Mouse (Mus musculus): ENCODE data around the gene Cacng7. TPM values are rescaled to one million over a fixed set of nuclear protein-coding genes. Genes with fewer than 3 reads are reported as not detected.
A peak's percentile ranks its signal among the peaks of the same experiment; 100 is the strongest.
"Not testable (repeated sequence)": the region's sequence is repeated elsewhere in the genome, so short reads cannot be mapped to it uniquely, and the experiment has no call there.

The Cacng7 gene
- polyA plus RNA-seq, 1 experiment, result 214 TPM

DNA sequence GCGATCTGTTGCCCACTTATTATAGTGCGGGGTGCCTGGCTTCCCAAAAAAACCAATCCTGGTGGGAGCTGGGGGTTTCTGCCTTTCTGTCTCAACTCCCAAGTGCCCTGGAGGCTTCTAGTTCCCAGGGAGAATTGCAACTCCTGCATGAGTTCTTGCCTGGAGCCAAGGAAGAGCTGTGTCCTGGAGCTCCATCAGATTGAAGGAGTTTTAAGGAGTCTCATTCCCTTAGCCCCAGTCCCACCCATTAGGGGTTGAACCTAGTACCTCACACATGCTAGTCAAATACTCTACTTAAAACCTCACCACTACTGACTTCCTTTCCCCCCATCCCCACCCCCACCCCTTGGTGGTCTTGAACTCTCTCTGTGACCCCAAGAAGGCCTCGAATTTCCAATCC lies 41.0 kb upstream of the Cacng7 start:
- TF ChIP-seq CTCF (IDR thresholded peaks at IDR 0.05; ENCODE audit: extremely low read depth, insufficient read depth, low read length), result no peak
- TF ChIP-seq POLR2A (IDR thresholded peaks at IDR 0.05; ENCODE audit: extremely low read depth, insufficient read depth, low read length), result no peak
- no peak overlapping the region for H3K27ac ChIP-seq (ENCODE audit: insufficient read depth, low read length)
- peaks cover 3% of the 10 kb centered on the region; the same call in 1 of the 2 replicates for H3K4me1 ChIP-seq (ENCODE audit: control insufficient read depth, insufficient read depth, low read length)
- H3K4me3 ChIP-seq (ENCODE audit: insufficient read depth, low read length), result no peak overlapping the region

DNA sequence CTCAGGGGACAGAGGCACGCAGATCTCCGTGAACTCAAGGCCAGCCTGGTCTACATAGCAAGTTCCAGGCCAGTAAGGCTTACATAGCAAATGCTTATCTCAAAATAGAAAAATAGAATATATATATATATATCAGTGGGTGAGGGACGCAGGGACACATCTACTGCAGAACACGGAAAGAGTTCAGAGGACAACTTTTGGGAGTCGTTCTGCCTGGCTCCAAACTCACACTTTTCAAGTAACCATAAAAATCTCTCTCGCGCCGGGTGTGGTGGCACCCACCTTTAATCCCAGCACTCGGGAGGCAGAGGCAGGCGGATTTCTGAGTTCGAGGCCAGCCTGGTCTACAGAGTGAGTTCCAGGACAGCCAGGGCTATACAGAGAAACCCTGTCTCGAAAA lies 40.5 kb upstream of the Cacng7 start:
- H3K4me3 ChIP-seq (ENCODE audit: insufficient read depth, low read length); H3K4me1 ChIP-seq (ENCODE audit: control insufficient read depth, insufficient read depth, low read length); H3K27ac ChIP-seq (ENCODE audit: insufficient read depth, low read length): not testable (repeated sequence)

DNA sequence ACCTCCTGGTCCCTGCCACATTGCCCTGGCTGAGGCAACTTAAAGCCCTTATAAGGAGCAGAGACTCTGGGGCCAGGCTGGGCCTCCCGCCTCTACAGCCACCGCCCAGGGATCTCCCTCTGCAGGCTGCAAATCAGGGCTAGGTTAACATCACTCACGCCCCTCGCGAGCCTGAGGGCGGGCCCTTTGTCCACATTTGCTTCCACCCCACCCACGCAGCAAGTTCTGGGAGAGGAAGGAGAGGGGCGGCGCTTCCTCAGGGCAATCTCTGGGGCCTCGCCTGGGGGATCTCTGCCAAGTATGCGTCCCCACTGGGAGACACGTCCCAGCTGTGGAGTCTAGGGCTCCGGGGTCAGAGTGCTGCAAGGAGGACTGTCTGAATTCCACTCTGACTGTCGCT lies 40.0 kb upstream of the Cacng7 start:
- no peak overlapping the region for H3K27ac ChIP-seq (ENCODE audit: insufficient read depth, low read length)
- 0 out of 2 replicates have a peak overlapping the region, but pooled peaks have one; percentile 4 for H3K4me3 ChIP-seq (ENCODE audit: insufficient read depth, low read length)
- H3K4me1 ChIP-seq (ENCODE audit: control insufficient read depth, insufficient read depth, low read length), result peaks cover 5% of the 10 kb centered on the region; the same call in 1 of the 2 replicates
- TF ChIP-seq POLR2A (IDR thresholded peaks at IDR 0.05; ENCODE audit: extremely low read depth, insufficient read depth, low read length), result no peak
- TF ChIP-seq CTCF (IDR thresholded peaks at IDR 0.05; ENCODE audit: extremely low read depth, insufficient read depth, low read length), result no peak

DNA sequence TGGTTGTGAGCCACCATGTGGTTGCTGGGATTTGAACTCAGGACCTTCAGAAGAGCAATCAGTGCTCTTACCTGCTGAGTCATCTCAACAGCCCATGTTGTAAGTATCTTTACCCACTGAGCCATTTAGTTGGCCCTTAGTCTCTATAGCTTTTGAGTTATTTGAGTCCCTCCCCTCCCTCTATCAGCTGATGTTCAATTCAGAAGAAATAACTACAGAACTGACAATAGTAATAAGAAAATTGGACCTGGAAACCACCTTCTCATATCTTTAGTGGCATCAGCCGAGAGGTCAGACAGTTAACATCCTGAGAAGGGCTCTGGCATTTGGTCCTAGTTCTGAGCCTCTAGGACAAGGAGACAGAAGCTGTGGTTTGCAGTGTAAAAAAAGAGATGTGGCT lies 38.0 kb upstream of the Cacng7 start:
- TF ChIP-seq POLR2A (IDR thresholded peaks at IDR 0.05; ENCODE audit: extremely low read depth, insufficient read depth, low read length) (no peak), CTCF (IDR thresholded peaks at IDR 0.05; ENCODE audit: extremely low read depth, insufficient read depth, low read length) (no peak)
- no peak overlapping the region for H3K27ac ChIP-seq (ENCODE audit: insufficient read depth, low read length)
- peaks cover 5% of the 10 kb centered on the region for H3K4me1 ChIP-seq (ENCODE audit: control insufficient read depth, insufficient read depth, low read length)
- no peak overlapping the region for H3K4me3 ChIP-seq (ENCODE audit: insufficient read depth, low read length)

DNA sequence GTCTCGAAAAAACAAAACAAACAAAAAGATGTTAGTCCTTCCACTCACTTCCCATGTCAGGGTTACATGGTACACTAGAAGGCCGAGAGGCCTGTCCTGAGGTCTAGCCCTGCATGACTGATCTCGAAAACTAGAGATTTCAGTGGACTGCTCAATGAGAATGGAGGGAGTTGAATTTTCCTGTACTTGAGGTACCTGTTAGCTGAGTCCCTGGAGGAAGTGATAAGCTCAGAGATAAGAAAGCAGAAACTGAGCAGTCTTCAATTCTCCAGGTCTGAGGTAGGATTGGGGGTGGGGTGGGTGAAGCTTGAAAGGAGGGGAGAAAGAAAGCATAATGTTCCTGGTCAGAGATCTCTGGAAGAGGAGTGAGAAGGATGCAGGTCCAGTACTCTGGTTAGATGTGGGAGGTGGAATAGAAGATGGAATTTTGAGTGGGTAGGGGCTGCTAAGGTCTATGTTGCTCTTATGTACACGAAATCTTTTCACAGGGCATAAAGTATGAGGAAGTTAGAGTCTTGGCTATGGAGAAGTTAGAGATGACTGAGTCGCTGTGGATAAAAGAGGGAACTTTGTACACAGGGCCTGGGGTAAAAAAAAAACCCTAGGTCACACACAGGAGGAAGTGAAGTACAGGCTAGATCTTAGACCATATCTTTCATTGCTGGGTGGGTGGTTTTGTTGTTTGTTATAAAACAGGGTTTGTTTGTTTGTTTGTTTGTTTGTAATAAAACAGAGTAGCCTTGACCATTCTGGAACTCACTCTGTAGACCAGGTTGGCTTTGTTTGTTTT lies 37.2 kb upstream of the Cacng7 start:
- Histone ChIP-seq H3K27ac (ENCODE audit: insufficient read depth, low read length) (0 out of 2 replicates have a peak overlapping the region, but pooled peaks have one; percentile 24), H3K4me1 (ENCODE audit: control insufficient read depth, insufficient read depth, low read length) (peaks cover 3% of the 10 kb centered on the region), H3K4me3 (ENCODE audit: insufficient read depth, low read length) (no peak overlapping the region)
- TF ChIP-seq POLR2A (IDR thresholded peaks at IDR 0.05; ENCODE audit: extremely low read depth, insufficient read depth, low read length) (no peak), CTCF (IDR thresholded peaks at IDR 0.05; ENCODE audit: extremely low read depth, insufficient read depth, low read length) (no peak)

DNA sequence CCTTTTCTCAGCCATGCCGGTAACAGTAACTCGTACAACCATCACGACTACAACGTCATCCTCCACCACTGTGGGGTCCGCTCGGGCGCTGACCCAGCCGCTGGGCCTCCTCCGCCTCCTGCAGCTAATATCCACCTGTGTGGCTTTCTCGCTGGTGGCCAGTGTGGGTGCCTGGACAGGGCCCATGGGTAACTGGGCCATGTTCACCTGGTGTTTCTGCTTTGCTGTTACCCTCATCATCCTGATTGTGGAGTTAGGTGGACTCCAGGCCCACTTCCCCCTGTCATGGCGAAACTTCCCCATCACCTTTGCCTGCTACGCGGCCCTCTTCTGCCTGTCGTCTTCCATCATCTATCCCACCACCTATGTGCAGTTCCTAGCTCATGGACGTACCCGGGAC lies 36.0 kb upstream of the Cacng7 start:
- Histone ChIP-seq H3K27ac (ENCODE audit: insufficient read depth, low read length) (no peak overlapping the region), H3K4me1 (ENCODE audit: control insufficient read depth, insufficient read depth, low read length) (peaks cover 2% of the 10 kb centered on the region), H3K4me3 (ENCODE audit: insufficient read depth, low read length) (no peak overlapping the region)
- TF ChIP-seq POLR2A (IDR thresholded peaks at IDR 0.05; ENCODE audit: extremely low read depth, insufficient read depth, low read length) (no peak), CTCF (IDR thresholded peaks at IDR 0.05; ENCODE audit: extremely low read depth, insufficient read depth, low read length) (no peak)

DNA sequence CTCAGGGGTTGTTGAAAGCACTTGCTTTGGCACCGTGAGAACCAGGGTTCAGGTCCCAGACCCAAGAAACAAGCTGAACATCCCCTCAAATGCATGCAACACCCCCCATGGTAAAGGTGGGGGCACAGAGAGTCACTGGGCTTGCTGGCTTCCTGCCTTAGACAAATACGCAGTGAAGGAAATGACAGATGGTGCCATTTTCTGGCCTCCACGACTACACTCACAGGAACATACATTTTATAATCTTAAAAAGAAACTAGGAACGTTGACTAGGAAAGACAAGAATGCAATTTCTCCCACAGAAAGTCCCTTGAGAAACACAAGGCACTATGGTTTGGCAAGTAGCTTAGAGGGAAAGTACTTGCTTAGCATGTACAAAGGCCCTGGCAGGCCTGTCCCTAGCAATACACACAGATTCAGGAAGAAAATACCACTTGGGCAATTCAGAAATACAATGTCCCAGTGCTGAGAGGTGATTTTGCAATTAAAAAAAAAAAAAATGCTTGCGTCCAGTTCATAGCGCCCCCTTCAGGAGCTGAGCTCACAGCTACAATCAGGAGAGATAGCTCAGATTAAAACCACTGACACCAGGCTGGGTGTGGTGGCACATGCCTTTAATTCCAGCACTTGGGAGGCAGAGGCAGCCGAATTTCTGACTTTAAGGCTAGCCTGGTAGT lies 32.7 kb upstream of the Cacng7 start:
- Histone ChIP-seq H3K4me3 (ENCODE audit: insufficient read depth, low read length) (no peak overlapping the region), H3K27ac (ENCODE audit: insufficient read depth, low read length) (no peak overlapping the region), H3K4me1 (ENCODE audit: control insufficient read depth, insufficient read depth, low read length) (peaks cover 2% of the 10 kb centered on the region)
- peak; percentile 16; the same call in 1 of the 2 replicates for TF ChIP-seq CTCF (IDR thresholded peaks at IDR 0.05; ENCODE audit: extremely low read depth, insufficient read depth, low read length)
- TF ChIP-seq POLR2A (IDR thresholded peaks at IDR 0.05; ENCODE audit: extremely low read depth, insufficient read depth, low read length), result no peak

DNA sequence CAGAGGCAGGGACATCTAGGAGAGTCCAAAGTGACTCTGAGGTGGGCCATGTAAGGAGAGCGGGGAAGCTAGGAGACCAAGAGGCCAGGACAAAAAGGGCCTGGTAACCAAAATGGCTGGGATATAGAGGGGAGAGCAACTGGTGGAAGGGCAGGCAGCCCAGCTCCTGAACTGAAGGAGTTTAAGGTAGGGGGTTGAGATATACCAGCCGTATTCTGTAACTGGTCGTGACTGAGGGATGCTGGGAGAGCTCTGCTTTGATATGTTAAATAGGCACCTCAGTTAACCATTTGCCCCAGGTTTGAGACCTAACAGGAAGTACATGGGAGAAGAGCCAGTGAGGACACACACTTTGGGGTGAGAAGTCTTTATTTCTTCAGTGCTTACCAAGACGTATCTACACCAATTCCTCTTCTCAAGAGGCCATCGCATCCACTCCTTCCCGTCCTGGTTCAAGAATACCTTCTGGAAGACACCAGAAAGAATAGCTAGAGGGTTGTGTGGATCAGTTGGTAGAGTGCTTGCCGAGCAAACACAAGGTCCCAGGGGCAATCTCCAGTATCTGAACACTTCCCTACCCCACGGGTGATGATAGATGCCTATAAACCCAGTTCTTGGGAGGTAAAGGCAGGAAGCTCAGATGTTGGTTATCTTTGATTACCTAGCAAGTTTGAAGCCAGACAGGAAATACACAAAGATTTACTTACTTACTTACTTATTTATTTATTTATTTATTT lies 31.7 kb upstream of the Cacng7 start:
- no peak for TF ChIP-seq CTCF (IDR thresholded peaks at IDR 0.05; ENCODE audit: extremely low read depth, insufficient read depth, low read length)
- no peak for TF ChIP-seq POLR2A (IDR thresholded peaks at IDR 0.05; ENCODE audit: extremely low read depth, insufficient read depth, low read length)
- Histone ChIP-seq H3K4me3 (ENCODE audit: insufficient read depth, low read length) (no peak overlapping the region), H3K27ac (ENCODE audit: insufficient read depth, low read length) (no peak overlapping the region), H3K4me1 (ENCODE audit: control insufficient read depth, insufficient read depth, low read length) (peaks cover 2% of the 10 kb centered on the region)

DNA sequence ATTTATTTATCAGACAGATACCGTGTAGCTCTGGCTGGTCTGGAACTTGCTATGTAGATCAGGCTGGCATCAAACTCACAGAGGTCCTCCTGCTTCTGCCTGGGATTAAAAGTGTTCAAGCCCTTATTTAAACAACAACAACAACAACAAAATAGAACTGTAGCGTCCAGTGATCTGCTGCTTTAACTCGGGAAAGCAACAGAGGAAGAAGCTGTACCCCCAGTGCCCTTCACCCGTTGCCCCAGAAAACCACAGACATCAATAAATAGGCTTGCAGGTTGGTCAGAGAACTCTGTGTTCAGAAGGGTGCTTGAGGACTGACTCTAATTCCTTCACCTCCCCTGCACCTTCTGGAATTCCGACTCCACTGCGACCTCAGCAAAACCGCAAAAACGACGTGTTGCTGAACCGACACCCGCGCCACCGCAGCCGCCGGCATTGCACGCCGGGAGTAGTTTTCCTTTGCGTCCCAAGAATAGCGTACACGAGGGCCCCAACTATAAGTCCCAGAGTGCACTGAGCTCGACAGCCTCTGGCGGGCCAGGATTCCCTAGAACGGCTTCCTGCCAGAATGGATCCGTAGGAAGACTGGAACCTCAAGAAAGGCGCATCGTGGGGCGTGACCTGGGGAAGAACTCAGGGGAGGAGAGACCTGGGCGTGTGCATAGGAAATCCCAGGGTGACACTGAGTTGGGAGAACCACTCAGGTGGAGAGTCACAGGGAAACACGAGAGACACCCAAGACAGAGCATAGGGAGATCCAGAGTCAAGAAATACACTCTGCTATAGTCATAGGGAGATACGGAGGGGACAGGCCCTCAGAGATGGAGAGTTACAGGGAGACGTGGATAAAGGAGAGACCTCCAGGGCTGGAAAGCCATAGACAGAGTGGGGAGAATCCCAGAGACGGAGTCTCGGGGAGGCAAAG lies 30.9 kb upstream of the Cacng7 start:
- H3K4me3 ChIP-seq (ENCODE audit: insufficient read depth, low read length), result peak overlapping the region; percentile 1
- H3K27ac ChIP-seq (ENCODE audit: insufficient read depth, low read length), result peak overlapping the region; percentile 57; the same call in 1 of the 2 replicates
- TF ChIP-seq CTCF (IDR thresholded peaks at IDR 0.05; ENCODE audit: extremely low read depth, insufficient read depth, low read length) (no peak), POLR2A (IDR thresholded peaks at IDR 0.05; ENCODE audit: extremely low read depth, insufficient read depth, low read length) (0 out of 2 replicates have a peak, but pooled peaks have one; percentile 11)
- H3K4me1 ChIP-seq (ENCODE audit: control insufficient read depth, insufficient read depth, low read length), result peaks cover 2% of the 10 kb centered on the region

Data from cortical plate, adult 2 months (tissue).